Mouse (Mus musculus) limb, embryonic 14.5 days (tissue): ENCODE data around the gene Gm42957. TPM values are rescaled to one million over a fixed set of nuclear protein-coding genes. Genes with fewer than 3 reads are reported as not detected.

Experiments used
- ATAC-seq: fragments of 200-750 bp; cut with Nextera tagmentation; 2 replicates; pipeline ENCODE4 v1.8.0; 2017; ENCODE audit warnings: low read depth, moderate number of reproducible peaks, moderate TSS enrichment; ENCODE audit not compliant: low FRiP score
- DNase-seq: peaks from one replicate; pipeline ENCODE4 v3.0.0-alpha.2; 2015; ENCODE audit warnings: low spot score
- H3K27ac ChIP-seq: fragments of 300-500 bp; sonication (generic); replicated peaks from 2 replicates; pipeline ENCODE4 v1.5.1; 2014; ENCODE audit warnings: low read depth, mild to moderate bottlenecking, low read length, moderate library complexity, mixed read lengths
- H3K27me3 ChIP-seq: fragments of 300-500 bp; sonication (generic); 2 replicates; pipeline ENCODE4 v1.6.1; 2014; ENCODE audit warnings: low read length, mixed read lengths; ENCODE audit not compliant: control insufficient read depth, insufficient read depth
- H3K36me3 ChIP-seq: fragments of 300-500 bp; sonication (generic); 2 replicates; pipeline ENCODE4 v1.6.1; 2014; ENCODE audit warnings: mild to moderate bottlenecking, low read length, moderate library complexity, mixed read lengths; ENCODE audit not compliant: control insufficient read depth, insufficient read depth
- H3K4me1 ChIP-seq: fragments of 300-500 bp; sonication (generic); 2 replicates; pipeline ENCODE4 v1.6.1; 2014; ENCODE audit warnings: antibody characterized with exemption, low read length, mixed read lengths; ENCODE audit not compliant: control insufficient read depth, insufficient read depth
- H3K4me2 ChIP-seq: fragments of 300-500 bp; sonication (generic); replicated peaks from 2 replicates; pipeline ENCODE4 v1.6.1; 2014; ENCODE audit warnings: low read depth, mild to moderate bottlenecking, low read length, moderate library complexity; ENCODE audit not compliant: severe bottlenecking
- H3K4me3 ChIP-seq: fragments of 300-500 bp; sonication (generic); replicated peaks from 2 replicates; pipeline ENCODE4 v1.5.1; 2014; ENCODE audit warnings: low read length
- H3K9ac ChIP-seq: fragments of 300-500 bp; sonication (generic); 2 replicates; pipeline ENCODE4 v1.6.1; 2014; ENCODE audit warnings: mild to moderate bottlenecking, low read depth, low read length, moderate library complexity; ENCODE audit not compliant: severe bottlenecking
- H3K9me3 ChIP-seq: fragments of 300-500 bp; sonication (generic); 2 replicates; pipeline ENCODE4 v1.6.1; 2016; ENCODE audit warnings: low read length; ENCODE audit not compliant: control insufficient read depth
- POLR2A ChIP-seq: fragments of 200-500 bp; IDR thresholded peaks from 2 replicates; pipeline ENCODE4 v1.8.0; 2012; ENCODE audit warnings: inconsistent platforms, mild to moderate bottlenecking, moderate library complexity, borderline replicate concordance; ENCODE audit not compliant: insufficient read depth, insufficient read length; ENCODE audit errors: extremely low read depth
- WGBS: fragments of 180-500 bp; shearing (Covaris S2); extraction: QIAGEN DNeasy Blood & Tissue Kit; methylation state at CpG from one replicate; pipeline ENCODE4 v1.1.7; 2014; 5-methylcytosine and 5-hydroxymethylcytosine counted together
- polyA plus RNA-seq, 2 experiments: library from polyadenylated mRNA; depleted of rRNA in 1 of 2; stranded (reverse) in 1 of 2; unstranded in 1 of 2; fragments of >200 nt; fragmentation: Nextera tagmentation in 1 of 2; extraction: Ambion mirVana in 1 of 2; gene quantifications; 2 replicates each; pipeline versions ENCODE4 v1.2.1 to v1.2.3; 2012 to 2014

The Gm42957 gene
- polyA plus RNA-seq, 2 experiments: 0.28 to 0.93 TPM

GRCm38 (mm10) chr3:96639219-96639618 lies 3.9 kb downstream of the Gm42957 start:
- TF ChIP-seq POLR2A: no peak
- Histone ChIP-seq H3K27ac (no peak overlapping the region), H3K36me3 (peaks cover 62% of the 10 kb centered on the region), H3K4me2 (no peak overlapping the region), H3K9ac (no peak overlapping the region), H3K9me3 (0 out of 2 replicates have a peak, but pooled peaks cover 3% of the 10 kb centered on the region), H3K4me1 (peaks cover 13% of the 10 kb centered on the region), H3K4me3 (no peak overlapping the region), H3K27me3 (no peaks in the 10 kb centered on the region)
- DNase-seq (no peak), ATAC-seq (no peak)
- 87% methylated on average over 1 of the region's 1 CpGs for WGBS

- TF ChIP-seq POLR2A: no peak
- WGBS: 65% methylated on average over 7 of the region's 7 CpGs
- H3K4me2 ChIP-seq: peak within 1 kb of the TSS; percentile 10; the same call in 1 of the 2 replicates
- DNase-seq (peak; percentile 63), ATAC-seq (peak; percentile 72)
- no peaks in the 10 kb centered on the region for H3K9me3 ChIP-seq
- H3K4me1 ChIP-seq: 0 out of 2 replicates have a peak, but pooled peaks cover 5% of the 10 kb centered on the region
- H3K27me3 ChIP-seq: no peaks in the 10 kb centered on the region
- no peak within 1 kb of the TSS for H3K27ac ChIP-seq
- no peak within 1 kb of the TSS for H3K9ac ChIP-seq
- H3K4me3 ChIP-seq: peak within 1 kb of the TSS; percentile 15
- H3K36me3 ChIP-seq: peaks cover 46% of the 10 kb centered on the region
These were observed 9.9 kb downstream of the Gm42957 start, which contains the start of gene Itga10 for GRCm38 (mm10) chr3:96645018-96645649. Gene Itga10, plus strand, starts transcription at chr3:96645584.

GRCm38 (mm10) chr3:96647365-96647764 lies 12.1 kb downstream of the Gm42957 start:
- DNase-seq (no peak), ATAC-seq (no peak)
- Histone ChIP-seq H3K27ac (no peak overlapping the region), H3K4me2 (no peak overlapping the region), H3K27me3 (no peaks in the 10 kb centered on the region), H3K36me3 (peaks cover 35% of the 10 kb centered on the region), H3K4me3 (no peak overlapping the region), H3K9me3 (no peaks in the 10 kb centered on the region), H3K4me1 (0 out of 2 replicates have a peak, but pooled peaks cover 5% of the 10 kb centered on the region), H3K9ac (no peak overlapping the region)
- WGBS: 90% methylated on average over 3 of the region's 3 CpGs
- no peak for TF ChIP-seq POLR2A

GRCm38 (mm10) chr3:96660901-96661300 lies 25.6 kb downstream of the Gm42957 start:
- Histone ChIP-seq H3K27ac (no peak overlapping the region), H3K9me3 (no peaks in the 10 kb centered on the region), H3K27me3 (no peaks in the 10 kb centered on the region), H3K4me2 (no peak overlapping the region), H3K36me3 (0 out of 2 replicates have a peak, but pooled peaks cover 4% of the 10 kb centered on the region), H3K9ac (no peak overlapping the region), H3K4me3 (no peak overlapping the region), H3K4me1 (peaks cover 16% of the 10 kb centered on the region)
- no peak for TF ChIP-seq POLR2A
- ATAC-seq (no peak), DNase-seq (no peak)
- WGBS: 84% methylated on average over 2 of the region's 2 CpGs

- H3K4me3 ChIP-seq: peak overlapping the region; percentile 23
- 45% methylated on average over 8 of the region's 8 CpGs for WGBS
- DNase-seq: no peak
- no peaks in the 10 kb centered on the region for H3K9me3 ChIP-seq
- TF ChIP-seq POLR2A: no peak
- ATAC-seq: no peak
- no peaks in the 10 kb centered on the region for H3K27me3 ChIP-seq
- peak overlapping the region; percentile 37; the same call in 1 of the 2 replicates for H3K9ac ChIP-seq
- H3K4me1 ChIP-seq: peaks cover 16% of the 10 kb centered on the region
- peak overlapping the region; percentile 52 for H3K4me2 ChIP-seq
- peak overlapping the region; percentile 86 for H3K27ac ChIP-seq
- H3K36me3 ChIP-seq: no peaks in the 10 kb centered on the region
These were observed 27.6 kb downstream of the Gm42957 start for GRCm38 (mm10) chr3:96662731-96663316.
